In the genomic region with DNA sequence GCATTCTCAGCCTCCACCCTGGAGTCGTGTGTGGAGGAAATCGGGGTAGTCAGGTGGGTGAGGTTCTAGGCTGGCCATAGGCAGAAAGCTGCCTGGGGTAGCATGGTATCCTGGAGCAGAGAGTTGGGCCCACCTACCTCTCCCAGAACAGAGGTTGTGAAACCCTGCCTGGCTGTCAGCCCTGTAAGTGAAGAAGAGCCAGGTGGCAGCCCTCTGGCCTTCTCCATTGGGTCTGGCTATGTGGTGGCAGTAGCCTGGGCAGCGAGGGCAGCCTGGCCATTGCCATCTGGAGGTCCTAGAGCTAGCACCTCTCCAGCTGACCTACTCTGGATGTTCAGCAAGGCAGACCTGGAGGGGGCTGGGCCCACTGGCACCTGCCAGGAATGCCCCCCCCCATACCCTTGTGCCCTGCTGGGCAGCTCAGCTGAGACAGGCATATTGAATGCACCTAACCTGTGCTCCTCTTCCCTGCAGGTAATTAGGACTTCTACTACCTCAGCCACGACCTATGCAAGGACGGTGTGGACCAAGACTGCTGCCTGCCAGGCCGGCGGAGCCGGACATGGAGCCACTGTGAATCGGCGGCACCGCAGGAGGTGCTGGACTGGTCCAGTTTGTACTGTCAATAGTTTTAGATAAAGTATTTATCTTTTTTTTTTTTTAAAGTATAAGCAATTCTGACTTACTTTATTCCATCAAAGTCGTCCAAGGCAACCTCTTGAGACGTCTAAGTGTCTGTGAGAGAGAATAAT, we compare ENCODE assay signal across 18 mouse cellular contexts. TPM values are rescaled to one million over a fixed set of nuclear protein-coding genes. Genes with fewer than 3 reads are reported as not detected.
DNase-seq lines count a peak whose midpoint lies in the region; ATAC-seq and TF ChIP-seq lines count a peak whose summit lies in the region.
"Had no signal": no experiment of that assay in that cellular context is flagged by ENCODE, and none has a peak within 500 bp of the region (broad histone marks: within the 10 kb centered on the region; RNA-seq: fewer than 3 reads in every experiment).

No protein-coding gene starts in this region.

- H3K4me1 ChIP-seq in forebrain, embryonic 10.5 days: peaks cover 27% of the 10 kb centered on the region
- H3K4me1 ChIP-seq in forebrain, embryonic 16.5 days (replicated peaks; ENCODE audit: control insufficient read depth, insufficient read depth, low read length): peaks cover 13% of the 10 kb centered on the region
- H3K4me1 ChIP-seq in cortical plate, adult 2 months (ENCODE audit: control insufficient read depth, insufficient read depth, low read length): peaks cover 7% of the 10 kb centered on the region; the same call in 1 of the 2 replicates

- no peak for DNase-seq in forebrain, embryonic 10.5 days (ENCODE audit: extremely low spot score, low spot score)
- DNase-seq in left cerebral cortex, adult 2 months (ENCODE audit: extremely low spot score in 1 of 2, low spot score in 2 of 2): no peak
- no peak for DNase-seq in left cerebral cortex, postnatal 4 days
- DNase-seq in cerebellum, adult 18-20 months: peak; percentile 67 to 71
- DNase-seq in natural killer cell, adult 2 months (ENCODE audit: low spot score in 2 of 2): no peak
- DNase-seq in layer of hippocampus, adult 9-11 months: no peak
- DNase-seq: adrenal gland, postnatal 10 days; B cell, adult 2 months; heart, postnatal 10 days; lung, adult 18-20 months; midbrain, embryonic 14.5 days; right cerebral cortex, postnatal 25 days had no signal

- H3K27ac ChIP-seq in forebrain, embryonic 10.5 days: 0 out of 2 replicates have a peak overlapping the region, but pooled peaks have one; percentile 0
- no peak overlapping the region for H3K27ac ChIP-seq in forebrain, embryonic 16.5 days (ENCODE audit: low read length)
- H3K27ac ChIP-seq in left cerebral cortex, adult 2 months: peak overlapping the region; percentile 74; the same call in 1 of the 2 replicates
- H3K27ac ChIP-seq in cortical plate, adult 2 months (ENCODE audit: insufficient read depth, low read length): peak overlapping the region; percentile 64; the same call in 1 of the 2 replicates
- H3K27ac ChIP-seq: limb, embryonic 13.5 days; macrophage had no signal

- no peak overlapping the region for H3K9ac ChIP-seq in forebrain, embryonic 16.5 days (replicated peaks; ENCODE audit: low read depth, low read length)
- H3K9ac ChIP-seq: limb, embryonic 13.5 days had no signal

- TF ChIP-seq CTCF in left cerebral cortex, adult 2 months (IDR thresholded peaks at IDR 0.05): no peak
- TF ChIP-seq CTCF in cortical plate, adult 2 months (IDR thresholded peaks at IDR 0.05; ENCODE audit: extremely low read depth, insufficient read depth, low read length): no peak

- H3K9me3 ChIP-seq in forebrain, embryonic 10.5 days: no peaks in the 10 kb centered on the region
- no peaks in the 10 kb centered on the region for H3K9me3 ChIP-seq in forebrain, embryonic 16.5 days (ENCODE audit: control insufficient read depth, low read length)
- H3K9me3 ChIP-seq: limb, embryonic 13.5 days had no signal

- no peak for TF ChIP-seq POLR2A in cortical plate, adult 2 months (IDR thresholded peaks at IDR 0.05; ENCODE audit: extremely low read depth, insufficient read depth, low read length)

- peak overlapping the region; percentile 10; the same call in 1 of the 2 replicates for H3K4me3 ChIP-seq in forebrain, embryonic 10.5 days
- H3K4me3 ChIP-seq in forebrain, embryonic 16.5 days (replicated peaks; ENCODE audit: low read length): no peak overlapping the region
- H3K4me3 ChIP-seq in left cerebral cortex, adult 2 months: no peak overlapping the region
- H3K4me3 ChIP-seq in cortical plate, adult 2 months (ENCODE audit: insufficient read depth, low read length): no peak overlapping the region
- H3K4me3 ChIP-seq: limb, embryonic 13.5 days had no signal

- H3K4me2 ChIP-seq in forebrain, embryonic 16.5 days (ENCODE audit: low read length): no peak overlapping the region
- H3K4me2 ChIP-seq: limb, embryonic 13.5 days had no signal

- peaks cover 87% of the 10 kb centered on the region for H3K36me3 ChIP-seq in forebrain, embryonic 10.5 days (replicated peaks)
- peaks cover 37% of the 10 kb centered on the region for H3K36me3 ChIP-seq in forebrain, embryonic 16.5 days (ENCODE audit: control insufficient read depth, insufficient read depth)

- ATAC-seq in forebrain, embryonic 16.5 days: no peak

- H3K27me3 ChIP-seq in forebrain, embryonic 10.5 days (ENCODE audit: poor library complexity, severe bottlenecking): no peaks in the 10 kb centered on the region
- no peaks in the 10 kb centered on the region for H3K27me3 ChIP-seq in forebrain, embryonic 16.5 days (replicated peaks; ENCODE audit: control insufficient read depth, insufficient read depth, low read length)
- H3K27me3 ChIP-seq: limb, embryonic 13.5 days had no signal

- intact Hi-C loops in left cerebral cortex, adult 2 months (cut with DNase I): no loop called here
- intact Hi-C loops in left cerebral cortex, postnatal 4 days (cut with DNase I): no loop called here

- WGBS in forebrain, embryonic 10.5 days: 92% methylated on average over 13 of the region's 13 CpGs
- WGBS in forebrain, embryonic 16.5 days: 88% methylated on average over 13 of the region's 13 CpGs

RNA-seq across cellular contexts. Expression of a gene that starts 4.8 kb away (rescaled TPM):
- 110 and 118 TPM in 2 replicates for polyA plus RNA-seq in forebrain, embryonic 10.5 days (2016; fragmentation: Nextera tagmentation; extraction: Ambion mirVana)
- polyA plus RNA-seq in forebrain, embryonic 16.5 days (2015; fragmentation: Nextera tagmentation; extraction: Ambion mirVana): 62.6 and 65.1 TPM in 2 replicates
- total RNA-seq in left cerebral cortex, adult 2 months (2021): 10 to 100 TPM; 42.0 to 48.7 TPM
- total RNA-seq in left cerebral cortex, postnatal 4 days (2021): 10 to 100 TPM; 58.0 to 58.2 TPM
- 38.9 and 46.1 TPM in 2 replicates for polyA plus RNA-seq in cortical plate, adult 2 months (2012; rRNA removed)

RNA-seq across cellular contexts. Expression of a gene that starts 5.2 kb away (rescaled TPM):
- 196 and 197 TPM in 2 replicates for polyA plus RNA-seq in forebrain, embryonic 10.5 days (2016; fragmentation: Nextera tagmentation; extraction: Ambion mirVana)
- 129 and 143 TPM in 2 replicates for polyA plus RNA-seq in forebrain, embryonic 16.5 days (2015; fragmentation: Nextera tagmentation; extraction: Ambion mirVana)
- total RNA-seq in left cerebral cortex, adult 2 months (2021): 10 to 100 TPM; 68.2 to 71.0 TPM
- 10 to 100 TPM; 73.2 to 86.2 TPM for total RNA-seq in left cerebral cortex, postnatal 4 days (2021)
- 59.5 and 62.6 TPM in 2 replicates for polyA plus RNA-seq in cortical plate, adult 2 months (2012; rRNA removed)

RNA-seq across cellular contexts. Expression of a gene that starts 11.8 kb away (rescaled TPM):
- polyA plus RNA-seq in forebrain, embryonic 10.5 days (2016; fragmentation: Nextera tagmentation; extraction: Ambion mirVana): 0.09 TPM in 2 replicates
- 0.15 TPM in 1 of 2 replicates, not detected in the other for polyA plus RNA-seq in forebrain, embryonic 16.5 days (2015; fragmentation: Nextera tagmentation; extraction: Ambion mirVana)
- 1 to 10 TPM; 1.9 to 3.8 TPM for total RNA-seq in left cerebral cortex, adult 2 months (2021)
- 1 to 10 TPM; 1.9 to 2.2 TPM for total RNA-seq in left cerebral cortex, postnatal 4 days (2021)
- 1.6 and 2.3 TPM in 2 replicates for polyA plus RNA-seq in cortical plate, adult 2 months (2012; rRNA removed)
- polyA plus RNA-seq: limb, embryonic 13.5 days; macrophage; midbrain, embryonic 14.5 days; neural tube, embryonic 11.5 days had no signal

RNA-seq across cellular contexts. Expression of a gene that starts 20.1 kb away (rescaled TPM):
- polyA plus RNA-seq in forebrain, embryonic 10.5 days (2016; fragmentation: Nextera tagmentation; extraction: Ambion mirVana): 0.40 and 0.65 TPM in 2 replicates
- polyA plus RNA-seq in forebrain, embryonic 16.5 days (2015; fragmentation: Nextera tagmentation; extraction: Ambion mirVana): not detected in 2 replicates
- 1 to 10 TPM; 5.9 to 7.4 TPM for total RNA-seq in left cerebral cortex, adult 2 months (2021)
- under 1 TPM; 0.54 to 0.64 TPM for total RNA-seq in left cerebral cortex, postnatal 4 days (2021)
- 4.7 and 5.0 TPM in 2 replicates for polyA plus RNA-seq in cortical plate, adult 2 months (2012; rRNA removed)
- total RNA-seq: granulocyte monocyte progenitor cell, adult 5-6 weeks had no signal
- polyA plus RNA-seq: macrophage had no signal

RNA-seq across cellular contexts. Expression of a gene that starts 33.2 kb away (rescaled TPM):
- polyA plus RNA-seq in forebrain, embryonic 10.5 days (2016; fragmentation: Nextera tagmentation; extraction: Ambion mirVana): 2,273 and 2,281 TPM in 2 replicates
- 1,342 and 1,351 TPM in 2 replicates for polyA plus RNA-seq in forebrain, embryonic 16.5 days (2015; fragmentation: Nextera tagmentation; extraction: Ambion mirVana)
- 100 to 1,000 TPM; 476 to 536 TPM for total RNA-seq in left cerebral cortex, adult 2 months (2021)
- 100 to 1,000 TPM; 393 to 396 TPM for total RNA-seq in left cerebral cortex, postnatal 4 days (2021)
- polyA plus RNA-seq in cortical plate, adult 2 months (2012; rRNA removed): 643 and 729 TPM in 2 replicates

Comparison
In these comparisons a context has a peak if more than half of its experiments do, and no peak if none do; other contexts are left out.
1. DNase-seq: peak in cerebellum, adult 18-20 months (2 of 2); none in forebrain, embryonic 10.5 days (single experiment), left cerebral cortex, adult 2 months (0 of 2), left cerebral cortex, postnatal 4 days (single experiment), natural killer cell, adult 2 months (0 of 2) and layer of hippocampus, adult 9-11 months (single experiment).